Mouse (Mus musculus) cortical plate, adult 2 months (tissue): Measurements from ENCODE around the gene Olfr764-ps1. TPM values are rescaled to one million over a fixed set of nuclear protein-coding genes. Genes with fewer than 3 reads are reported as not detected.
"Not testable (repeated sequence)": the region's sequence is repeated elsewhere in the genome, so short reads cannot be mapped to it uniquely, and the experiment has no call there.

Experiments
- H3K27ac ChIP-seq: fragments of 200-500 bp; 2 replicates; pipeline ENCODE4 v1.5.1; 2012; ENCODE audit warnings: low read length, control low read depth, inconsistent platforms; ENCODE audit not compliant: insufficient read depth
- H3K4me1 ChIP-seq: fragments of 200-500 bp; 2 replicates; pipeline ENCODE4 v1.6.1; 2011; ENCODE audit warnings: low read length; ENCODE audit not compliant: control insufficient read depth, insufficient read depth
- H3K4me3 ChIP-seq: fragments of 200-500 bp; 2 replicates; pipeline ENCODE4 v1.5.1; 2011; ENCODE audit warnings: mild to moderate bottlenecking, low read length, control low read depth; ENCODE audit not compliant: insufficient read depth
- CTCF ChIP-seq: fragments of 200-500 bp; IDR thresholded peaks from 2 replicates; pipeline ENCODE4 v1.5.1; 2011; ENCODE audit warnings: mild to moderate bottlenecking, control low read depth, low read length; ENCODE audit not compliant: insufficient read depth; ENCODE audit errors: extremely low read depth
- POLR2A ChIP-seq: fragments of 200-500 bp; IDR thresholded peaks from 2 replicates; pipeline ENCODE4 v1.6.1; 2011; ENCODE audit warnings: mild to moderate bottlenecking, low read length, control low read depth; ENCODE audit not compliant: insufficient read depth; ENCODE audit errors: extremely low read depth
- polyA plus RNA-seq: library from polyadenylated mRNA; depleted of rRNA; stranded (reverse); fragments of >200 nt; gene quantifications from 2 replicates; pipeline ENCODE4 v1.2.3, GENCODE M21; 2012; rRNA removed

Gene Olfr764-ps1
- not detected in 2 replicates for polyA plus RNA-seq

GRCm38 (mm10) chr10:129039796-129040195 is at the start of gene Olfr764-ps1:
Gene Olfr764-ps1 (minus strand): TSS chr10:129039896.
- TF ChIP-seq CTCF (no peak), POLR2A (no peak)
- no peaks in the 10 kb centered on the region for H3K4me1 ChIP-seq
- no peak within 1 kb of the TSS for H3K4me3 ChIP-seq
- no peak within 1 kb of the TSS for H3K27ac ChIP-seq

GRCm38 (mm10) chr10:129082810-129083209 is 43.1 kb upstream of the Olfr764-ps1 start, which contains the start of gene Olfr767:
Gene Olfr767 (minus strand): TSS chr10:129082910.
- not testable (repeated sequence) for H3K4me1 ChIP-seq, H3K27ac ChIP-seq, H3K4me3 ChIP-seq

- TF ChIP-seq CTCF (no peak), POLR2A (no peak)
- Histone ChIP-seq H3K4me1 (no peaks in the 10 kb centered on the region), H3K27ac (no peak within 1 kb of the TSS), H3K4me3 (no peak within 1 kb of the TSS)
Observed at GRCm38 (mm10) chr10:129068877-129069276, 29.2 kb upstream of the Olfr764-ps1 start, which contains the start of gene Olfr766-ps1. Gene Olfr766-ps1 (minus strand): TSS chr10:129068977.

GRCm38 (mm10) chr10:129049898-129050297 is 10.2 kb upstream of the Olfr764-ps1 start, which contains the start of gene Olfr765:
Gene Olfr765 (minus strand): TSS chr10:129049998.
- not testable (repeated sequence) for H3K4me1 ChIP-seq, H3K27ac ChIP-seq, H3K4me3 ChIP-seq

DNA sequence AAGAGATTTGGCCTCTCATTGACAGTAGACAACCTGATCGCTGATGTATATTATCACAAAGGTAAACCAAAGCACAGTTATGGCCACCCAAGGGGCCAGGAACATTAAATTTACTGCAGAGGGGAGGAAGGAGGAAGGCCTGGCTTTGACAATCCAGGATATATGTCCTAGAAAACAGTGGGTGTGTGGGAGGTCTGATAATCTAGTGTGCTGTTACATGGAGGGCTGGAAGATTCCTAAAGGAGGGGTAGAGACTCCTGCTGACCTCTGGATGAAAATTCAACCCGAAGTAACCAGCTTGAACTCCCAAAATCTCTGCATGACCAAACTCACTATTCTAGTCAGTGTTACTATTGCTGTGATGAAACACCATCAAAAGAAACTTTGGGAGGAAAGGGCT is 11.4 kb downstream of the Olfr764-ps1 start:
- TF ChIP-seq POLR2A: no peak
- no peak for TF ChIP-seq CTCF
- H3K4me3 ChIP-seq: no peak overlapping the region
- H3K27ac ChIP-seq: no peak overlapping the region
- H3K4me1 ChIP-seq: no peaks in the 10 kb centered on the region

GRCm38 (mm10) chr10:129026018-129026662 is 13.6 kb downstream of the Olfr764-ps1 start:
- no peak overlapping the region for H3K27ac ChIP-seq
- TF ChIP-seq POLR2A: no peak
- peak; percentile 64 for TF ChIP-seq CTCF
- no peaks in the 10 kb centered on the region for H3K4me1 ChIP-seq
- no peak overlapping the region for H3K4me3 ChIP-seq

DNA sequence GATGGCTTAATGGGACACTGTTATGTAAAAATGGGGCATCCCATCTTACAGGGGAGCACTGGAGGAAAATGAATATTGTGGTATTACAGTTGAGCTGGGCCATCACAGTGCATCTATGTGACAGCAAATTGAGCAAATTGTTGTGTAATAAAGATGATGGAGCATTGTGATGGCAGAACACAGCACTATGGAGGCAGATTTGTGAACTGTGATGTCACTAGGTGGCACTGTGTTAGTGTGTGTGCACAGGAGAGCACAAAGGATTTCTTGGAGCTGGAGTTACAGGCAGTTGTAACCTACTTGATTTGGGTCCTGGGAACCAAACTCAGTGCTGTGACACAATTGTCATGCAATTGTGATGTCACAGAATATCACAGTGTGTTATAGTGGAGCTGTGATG is 16.4 kb downstream of the Olfr764-ps1 start:
- Histone ChIP-seq H3K27ac (no peak overlapping the region), H3K4me1 (no peaks in the 10 kb centered on the region), H3K4me3 (no peak overlapping the region)
- TF ChIP-seq CTCF: no peak
- no peak for TF ChIP-seq POLR2A

GRCm38 (mm10) chr10:129014477-129014876 is 25.2 kb downstream of the Olfr764-ps1 start:
- TF ChIP-seq POLR2A: no peak
- no peak for TF ChIP-seq CTCF

DNA sequence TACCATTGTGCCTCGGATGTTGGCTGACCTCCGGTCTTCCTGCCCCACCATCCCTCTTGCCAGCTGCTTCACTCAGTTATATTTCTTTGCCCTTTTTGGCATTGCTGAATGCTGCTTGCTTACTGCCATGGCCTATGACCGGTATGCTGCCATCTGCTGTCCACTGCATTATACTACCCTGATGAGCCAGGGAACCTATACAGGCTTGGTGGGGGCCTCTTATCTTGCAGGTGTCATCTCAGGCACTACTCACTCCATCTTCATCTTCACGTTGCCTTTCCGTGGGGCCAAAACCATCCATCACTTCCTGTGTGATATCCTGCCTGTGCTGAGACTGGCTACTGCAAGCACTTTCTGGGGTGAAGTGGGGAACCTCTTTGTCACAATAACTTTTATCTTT is 28.2 kb downstream of the Olfr764-ps1 start:
- not testable (repeated sequence) for H3K4me3 ChIP-seq, H3K4me1 ChIP-seq, H3K27ac ChIP-seq

More at GRCm38 (mm10) chr10:129014477-129014876, 25.2 kb downstream of the Olfr764-ps1 start:
- H3K4me1 ChIP-seq: no peaks in the 10 kb centered on the region
- H3K27ac ChIP-seq: no peak overlapping the region
- H3K4me3 ChIP-seq: no peak overlapping the region

DNA sequence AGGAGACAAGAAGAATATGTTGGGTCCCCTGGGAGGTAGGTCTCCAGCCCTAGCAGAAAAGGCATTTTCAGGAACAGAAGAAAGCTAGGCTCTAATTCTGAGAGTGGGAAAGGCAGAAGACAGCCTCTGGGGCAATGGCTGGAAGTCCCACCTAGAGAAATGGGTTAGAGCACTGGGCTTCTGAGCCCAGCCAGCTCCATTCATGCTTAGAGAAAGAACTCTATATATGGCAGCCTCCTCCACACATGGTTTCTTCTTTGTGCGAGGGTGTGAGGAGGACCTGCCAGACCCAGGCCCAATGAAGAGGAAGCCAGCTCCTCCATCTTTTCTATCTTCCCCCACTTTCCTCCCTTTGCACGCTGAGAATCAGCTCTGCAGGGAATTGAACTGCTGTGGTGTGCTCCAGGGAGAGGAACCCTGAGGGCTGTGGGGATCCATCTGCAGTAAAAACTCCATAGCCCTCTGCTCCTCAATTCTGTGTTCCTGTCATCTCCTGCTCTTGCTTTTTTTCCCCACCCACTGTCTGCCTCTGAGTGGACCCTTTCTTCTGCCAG is 29.3 kb downstream of the Olfr764-ps1 start, which contains the start of gene Olfr763:
Olfr763 (plus strand) TSS at position 504 of the 554 bp plus-strand sequence.
- TF ChIP-seq POLR2A (no peak), CTCF (no peak)
- H3K4me1 ChIP-seq: no peaks in the 10 kb centered on the region
- H3K4me3 ChIP-seq: no peak within 1 kb of the TSS
- H3K27ac ChIP-seq: no peak within 1 kb of the TSS
